Mouse (Mus musculus) lung, embryonic 16.5 days (tissue): ENCODE results near the gene Dennd5a. TPM values are rescaled to one million over a fixed set of nuclear protein-coding genes. Genes with fewer than 3 reads are reported as not detected.

Experiments used
- ATAC-seq: fragments of 200-750 bp; cut with Nextera tagmentation; 2 replicates; pipeline ENCODE4 v1.8.0; 2017; ENCODE audit warnings: low read depth, mild to moderate bottlenecking, moderate library complexity
- H3K27ac ChIP-seq: fragments of 300-500 bp; sonication (generic); 2 replicates; pipeline ENCODE4 v1.5.1; 2014; ENCODE audit warnings: mild to moderate bottlenecking, control low read depth, low read length
- H3K27me3 ChIP-seq: fragments of 300-500 bp; sonication (generic); 2 replicates; pipeline ENCODE4 v1.6.1; 2014; ENCODE audit warnings: low read depth, low read length, mixed read lengths; ENCODE audit not compliant: control insufficient read depth, insufficient read depth
- H3K36me3 ChIP-seq: fragments of 300-500 bp; sonication (generic); 2 replicates; pipeline ENCODE4 v1.6.1; 2014; ENCODE audit warnings: low read length; ENCODE audit not compliant: control insufficient read depth, insufficient read depth
- H3K4me1 ChIP-seq: fragments of 300-500 bp; sonication (generic); replicated peaks from 2 replicates; pipeline ENCODE4 v1.6.1; 2014; ENCODE audit warnings: low read length, mixed read lengths; ENCODE audit not compliant: control insufficient read depth, insufficient read depth
- H3K4me2 ChIP-seq: fragments of 300-500 bp; sonication (generic); 2 replicates; pipeline ENCODE4 v1.6.1; 2014; ENCODE audit warnings: low read depth, low read length, control low read depth
- H3K4me3 ChIP-seq: fragments of 300-500 bp; sonication (generic); 2 replicates; pipeline ENCODE4 v1.5.1; 2014; ENCODE audit warnings: mild to moderate bottlenecking, low read length, control low read depth
- H3K9ac ChIP-seq: fragments of 300-500 bp; sonication (generic); 2 replicates; pipeline ENCODE4 v1.6.1; 2014; ENCODE audit warnings: low read length, control low read depth
- H3K9me3 ChIP-seq: fragments of 300-500 bp; sonication (generic); 2 replicates; pipeline ENCODE4 v1.6.1; 2016; ENCODE audit warnings: low read length; ENCODE audit not compliant: control insufficient read depth
- WGBS: fragments of 180-500 bp; shearing (Covaris S2); extraction: QIAGEN DNeasy Blood & Tissue Kit; methylation state at CpG from one replicate; pipeline ENCODE4 v1.1.7; 2014; 5-methylcytosine and 5-hydroxymethylcytosine counted together
- polyA plus RNA-seq: library from polyadenylated mRNA; unstranded; fragments of >200 nt; fragmentation: Nextera tagmentation; extraction: Ambion mirVana; gene quantifications from 2 replicates; pipeline ENCODE4 v1.2.1, GENCODE M21; 2015

Dennd5a gene
- 32.5 and 32.9 TPM in 2 replicates for polyA plus RNA-seq

DNA sequence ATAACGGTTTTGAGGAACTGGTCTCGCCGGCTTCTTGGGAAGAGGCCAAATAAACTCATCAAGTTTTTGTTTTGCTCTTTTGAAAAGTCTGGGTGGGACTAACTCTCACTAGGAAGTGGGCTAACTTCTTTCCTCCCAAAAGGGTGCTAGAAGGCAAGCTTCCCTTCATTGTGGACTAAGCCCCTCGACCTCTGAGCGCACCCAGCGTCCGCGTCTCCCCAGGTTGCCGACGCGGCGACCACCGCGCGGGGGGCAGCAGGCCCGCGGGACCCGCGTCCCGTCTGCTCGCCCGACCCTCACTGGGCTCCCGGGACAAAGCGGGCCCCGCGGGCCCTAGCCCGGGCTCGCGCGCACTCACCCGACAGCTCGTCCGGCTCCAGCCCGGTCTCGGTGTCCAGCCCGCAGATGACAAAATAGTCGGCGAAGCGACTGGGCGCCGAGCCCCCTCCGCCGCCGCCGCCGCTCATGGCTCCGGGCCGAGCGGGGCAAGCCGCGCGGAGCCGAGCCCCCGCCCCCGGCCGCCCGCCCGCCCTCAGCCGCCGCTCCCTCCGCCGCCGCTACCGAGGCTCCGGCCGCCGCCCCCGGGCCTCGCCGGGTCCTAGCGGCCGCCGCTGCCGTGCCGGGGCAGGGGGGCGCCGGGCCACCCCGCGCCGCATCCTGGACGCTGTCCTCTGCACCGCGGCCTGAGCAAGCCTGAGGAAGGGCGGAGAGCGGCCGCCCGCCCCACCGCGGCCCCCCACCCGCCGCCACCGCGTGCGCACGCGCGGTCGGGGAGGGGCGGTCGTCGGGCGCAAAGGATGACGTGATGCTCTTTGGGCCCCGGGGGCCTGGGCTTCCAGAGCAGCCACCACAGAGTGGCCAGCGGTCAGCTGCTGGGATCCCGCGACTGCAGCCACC lies at the start of gene Dennd5a:
TSS of gene Dennd5a (minus strand) at position 755 of the 897 bp plus-strand sequence.
- no peaks in the 10 kb centered on the region for H3K36me3 ChIP-seq
- H3K4me3 ChIP-seq: peak within 1 kb of the TSS; percentile 84
- peak; percentile 96 for ATAC-seq
- peak within 1 kb of the TSS; percentile 79 for H3K4me2 ChIP-seq
- H3K9ac ChIP-seq: peak within 1 kb of the TSS; percentile 94
- peak within 1 kb of the TSS; percentile 89 for H3K27ac ChIP-seq
- H3K4me1 ChIP-seq: peaks cover 22% of the 10 kb centered on the region
- H3K27me3 ChIP-seq: no peaks in the 10 kb centered on the region
- H3K9me3 ChIP-seq: 0 out of 2 replicates have a peak, but pooled peaks cover 2% of the 10 kb centered on the region
- under 1% methylated on average over 78 of the region's 107 CpGs for WGBS

DNA sequence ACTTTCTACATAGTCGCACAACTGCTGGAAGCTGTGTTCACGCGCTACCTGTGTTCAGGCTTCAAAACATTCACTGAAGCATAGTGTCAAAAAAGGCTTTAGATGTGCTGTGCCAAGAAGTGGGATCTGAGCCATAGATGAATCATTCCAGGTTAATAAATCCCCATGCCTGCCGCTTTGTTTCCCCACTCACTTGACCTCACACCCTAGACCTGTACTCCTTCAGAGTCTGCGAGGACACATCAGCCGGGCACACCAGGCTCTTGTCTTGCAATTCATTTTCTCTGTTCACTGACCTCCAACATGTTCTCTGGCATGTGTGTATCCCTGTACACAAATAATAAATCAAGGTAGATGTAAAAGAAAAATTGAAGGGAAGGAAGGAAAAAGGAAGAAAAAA lies 48.8 kb upstream of the Dennd5a start:
- H3K27ac ChIP-seq: no peak overlapping the region
- H3K9ac ChIP-seq: no peak overlapping the region
- ATAC-seq: no peak
- WGBS: 72% methylated on average over 6 of the region's 6 CpGs
- no peak overlapping the region for H3K4me2 ChIP-seq
- no peaks in the 10 kb centered on the region for H3K9me3 ChIP-seq
- H3K27me3 ChIP-seq: no peaks in the 10 kb centered on the region
- H3K4me1 ChIP-seq: no peaks in the 10 kb centered on the region
- H3K36me3 ChIP-seq: no peaks in the 10 kb centered on the region
- H3K4me3 ChIP-seq: no peak overlapping the region

DNA sequence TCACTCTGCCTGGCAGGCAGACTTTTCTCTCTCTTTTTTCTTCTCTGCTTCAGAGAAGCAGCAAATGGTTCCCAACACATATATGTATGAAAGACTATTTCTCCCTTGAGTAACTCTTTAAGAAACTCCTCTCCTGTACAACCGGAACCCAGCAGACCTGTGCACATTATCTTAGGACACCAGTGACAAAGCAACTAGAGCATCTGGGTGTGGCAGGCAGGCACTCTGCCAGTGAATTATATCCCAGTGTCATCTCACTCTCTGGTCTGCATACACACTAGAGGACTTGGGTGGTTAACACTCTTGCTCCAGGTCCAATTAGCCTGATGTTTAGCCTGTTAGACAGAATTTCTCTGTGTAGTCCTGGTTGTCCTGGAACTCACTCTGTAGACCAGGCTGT lies 48.2 kb upstream of the Dennd5a start:
- Histone ChIP-seq H3K9me3 (no peaks in the 10 kb centered on the region), H3K36me3 (no peaks in the 10 kb centered on the region), H3K4me2 (no peak overlapping the region), H3K27me3 (no peaks in the 10 kb centered on the region), H3K4me3 (no peak overlapping the region), H3K27ac (no peak overlapping the region), H3K9ac (no peak overlapping the region), H3K4me1 (no peaks in the 10 kb centered on the region)
- ATAC-seq: no peak
- 93% methylated on average over 1 of the region's 1 CpGs for WGBS

DNA sequence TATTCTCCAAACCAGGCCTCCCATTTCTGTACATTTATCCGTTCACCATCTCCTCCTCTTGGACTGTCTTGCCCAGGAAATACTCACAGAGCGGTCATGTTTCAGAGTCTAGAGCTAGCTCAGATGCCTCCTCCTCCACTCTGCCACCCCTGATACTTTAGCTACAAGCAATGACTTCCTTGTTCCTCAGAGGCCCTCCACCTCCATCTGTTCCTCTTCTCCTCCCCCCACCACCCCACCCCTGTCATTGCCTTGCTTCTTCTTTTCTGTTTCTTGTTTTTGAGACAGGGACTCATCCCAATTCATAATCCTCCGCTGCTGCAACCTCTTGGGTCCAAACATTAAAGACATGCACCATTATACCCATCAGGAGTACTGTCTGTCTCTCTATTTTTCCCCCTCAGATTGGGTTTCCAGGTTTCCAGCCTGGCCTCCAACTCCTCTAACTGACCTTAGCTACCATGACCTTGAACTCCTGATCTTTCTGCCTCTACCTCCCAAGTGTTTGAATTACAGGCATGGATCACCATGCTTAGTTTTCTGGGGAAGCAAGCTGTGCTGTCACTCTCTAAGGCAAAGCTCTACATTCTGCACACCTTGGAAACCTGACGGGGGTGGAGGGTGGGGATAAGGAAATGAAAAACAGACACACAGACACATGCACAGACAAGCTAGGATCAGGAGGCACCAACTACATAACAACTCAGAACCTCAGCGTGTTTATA lies 46.4 kb upstream of the Dennd5a start:
- Histone ChIP-seq H3K9me3 (no peaks in the 10 kb centered on the region), H3K36me3 (no peaks in the 10 kb centered on the region), H3K4me1 (peaks cover 4% of the 10 kb centered on the region; the same call in 1 of the 2 replicates), H3K27ac (no peak overlapping the region), H3K4me3 (no peak overlapping the region), H3K27me3 (no peaks in the 10 kb centered on the region), H3K9ac (no peak overlapping the region), H3K4me2 (no peak overlapping the region)
- ATAC-seq: no peak
- 79% methylated on average over 5 of the region's 5 CpGs for WGBS

DNA sequence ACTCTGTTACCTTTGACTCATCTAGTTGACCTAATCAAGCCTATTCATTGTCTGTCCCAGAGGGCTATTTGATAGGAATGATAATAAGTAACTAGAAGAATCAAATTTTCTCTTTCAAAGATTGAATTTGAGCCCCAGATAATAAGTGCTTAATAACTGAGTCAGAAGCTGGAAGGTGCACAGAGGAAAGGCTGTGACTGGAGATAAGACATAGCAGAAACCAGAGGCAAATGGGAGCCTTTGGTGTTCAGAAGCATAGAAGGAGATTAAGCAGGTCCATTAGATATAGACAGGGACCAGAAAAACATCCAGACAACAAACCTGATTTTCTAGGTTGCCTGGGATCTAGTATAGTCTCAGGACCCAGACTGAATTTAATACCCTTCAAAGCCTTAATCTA lies 45.7 kb upstream of the Dennd5a start:
- H3K4me3 ChIP-seq: no peak overlapping the region
- H3K9me3 ChIP-seq: no peaks in the 10 kb centered on the region
- no peaks in the 10 kb centered on the region for H3K36me3 ChIP-seq
- no peak for ATAC-seq
- H3K9ac ChIP-seq: no peak overlapping the region
- H3K4me1 ChIP-seq: peaks cover 4% of the 10 kb centered on the region; the same call in 1 of the 2 replicates
- H3K27ac ChIP-seq: no peak overlapping the region
- no peak overlapping the region for H3K4me2 ChIP-seq
- H3K27me3 ChIP-seq: no peaks in the 10 kb centered on the region

DNA sequence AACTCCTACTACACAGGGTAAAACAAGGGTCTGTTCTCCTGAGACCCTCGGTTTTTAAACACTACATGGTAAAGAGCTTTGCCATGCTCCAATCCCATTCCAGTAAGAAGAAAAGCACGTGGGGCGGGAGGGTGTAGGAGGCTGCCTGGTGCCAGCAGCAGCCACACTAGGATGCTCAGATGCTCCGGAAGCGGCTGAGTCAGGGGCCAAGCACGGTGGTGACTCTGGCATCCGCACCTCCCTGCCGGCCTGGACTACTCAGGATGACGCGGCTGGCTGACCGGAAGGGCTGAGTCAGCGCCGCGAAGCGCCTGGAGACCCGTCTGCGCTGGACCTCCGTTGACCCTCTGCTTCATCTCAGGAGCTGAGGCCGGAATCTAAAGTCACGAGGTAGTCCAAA lies 42.7 kb upstream of the Dennd5a start:
- WGBS: 11% methylated on average over 20 of the region's 20 CpGs
- Histone ChIP-seq H3K27me3 (no peaks in the 10 kb centered on the region), H3K4me1 (peaks cover 4% of the 10 kb centered on the region; the same call in 1 of the 2 replicates), H3K27ac (no peak overlapping the region), H3K9ac (peak overlapping the region; percentile 43; the same call in 1 of the 2 replicates), H3K4me3 (peak overlapping the region; percentile 16; the same call in 1 of the 2 replicates), H3K36me3 (no peaks in the 10 kb centered on the region), H3K4me2 (peak overlapping the region; percentile 46), H3K9me3 (no peaks in the 10 kb centered on the region)
- peak; percentile 76; the same call in 1 of the 2 replicates for ATAC-seq

DNA sequence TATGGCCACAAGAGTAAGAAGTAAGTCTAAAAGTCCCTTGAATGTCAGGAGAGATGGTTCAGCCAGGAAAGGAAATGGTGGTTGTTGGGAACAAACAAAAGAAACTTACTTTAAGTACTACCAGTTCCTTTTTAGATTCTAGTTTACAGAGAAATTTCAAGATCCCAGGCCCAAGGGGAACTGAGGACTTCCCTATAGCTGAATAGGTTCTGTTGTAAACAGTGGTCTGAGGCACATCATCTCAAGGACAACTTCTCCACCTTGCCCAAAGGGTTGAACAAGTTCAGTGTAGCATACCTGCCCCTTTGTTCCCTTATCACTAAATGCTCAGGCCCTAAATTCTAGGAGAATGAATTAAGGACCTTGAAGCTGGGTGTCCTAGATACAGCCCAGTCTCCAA lies 41.8 kb upstream of the Dennd5a start:
- no peak for ATAC-seq
- peaks cover 4% of the 10 kb centered on the region; the same call in 1 of the 2 replicates for H3K4me1 ChIP-seq
- no peaks in the 10 kb centered on the region for H3K27me3 ChIP-seq
- no peak overlapping the region for H3K27ac ChIP-seq
- H3K9ac ChIP-seq: no peak overlapping the region
- no peak overlapping the region for H3K4me3 ChIP-seq
- H3K4me2 ChIP-seq: no peak overlapping the region
- no peaks in the 10 kb centered on the region for H3K9me3 ChIP-seq
- no peaks in the 10 kb centered on the region for H3K36me3 ChIP-seq

DNA sequence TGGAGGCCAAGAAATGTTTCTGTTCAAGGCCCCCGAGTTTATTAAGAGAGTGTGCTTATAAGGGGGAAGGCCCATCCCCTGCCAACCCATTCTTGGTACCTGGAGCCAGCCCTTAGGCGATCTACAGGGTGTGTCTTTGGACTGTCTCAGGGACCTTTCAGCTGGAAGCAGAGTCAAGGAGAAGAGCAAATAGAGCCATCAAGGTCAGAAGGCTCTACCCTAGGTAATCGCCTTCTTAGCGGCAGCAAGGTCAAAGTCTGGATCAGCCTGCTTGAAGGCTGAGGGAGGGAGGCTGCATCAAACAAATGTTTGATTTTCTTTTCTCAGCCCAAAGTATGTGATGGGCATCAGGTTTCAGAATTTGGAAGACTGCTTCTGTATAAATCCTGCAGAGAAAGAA lies 38.1 kb upstream of the Dennd5a start:
- Histone ChIP-seq H3K9me3 (no peaks in the 10 kb centered on the region), H3K27ac (no peak overlapping the region), H3K36me3 (no peaks in the 10 kb centered on the region), H3K4me2 (no peak overlapping the region), H3K27me3 (no peaks in the 10 kb centered on the region), H3K9ac (no peak overlapping the region), H3K4me3 (no peak overlapping the region), H3K4me1 (peaks cover 9% of the 10 kb centered on the region; the same call in 1 of the 2 replicates)
- ATAC-seq: no peak
- WGBS: 59% methylated on average over 4 of the region's 4 CpGs
